Mouse (Mus musculus): ENCODE measurements at regions not wholly inside any gene's neighbourhood (a gene's known extent, or its start where the extent isn't known, plus 50 kb on each side); places are given as distances from the start of the nearest gene placed in this dataset.

DNA sequence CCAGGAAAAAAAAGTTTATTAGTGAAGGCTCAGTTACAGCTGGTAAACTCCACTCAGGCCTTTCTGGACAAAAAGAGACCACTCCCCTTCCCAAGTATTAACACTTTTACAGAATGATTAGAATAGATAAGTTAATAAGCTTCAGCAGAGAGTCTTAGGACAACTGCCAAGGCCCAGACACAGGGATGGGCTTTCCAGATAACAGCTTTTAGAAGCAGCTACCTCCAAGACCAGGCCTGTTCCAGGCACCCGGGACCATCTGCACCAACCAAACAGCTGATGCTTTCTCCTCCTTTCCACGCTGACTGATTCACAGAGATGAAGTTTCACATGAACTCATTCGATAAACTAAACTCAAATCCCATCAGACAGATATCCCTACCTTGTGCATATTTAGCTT lies 50.2 kb upstream of the Otogl start:
- H3K27me3 ChIP-seq (ENCODE audit: control insufficient read depth, insufficient read depth, low read length) = no peaks in the 10 kb centered on the region
- TF ChIP-seq CTCF (IDR thresholded peaks at IDR 0.05; ENCODE audit: control insufficient read depth, insufficient read depth, insufficient replicate concordance, low read depth, low read length) (no peak), POLR2A (IDR thresholded peaks at IDR 0.05; ENCODE audit: control insufficient read depth, low read depth, low read length) (no peak)
- H3K36me3 ChIP-seq (ENCODE audit: control insufficient read depth, insufficient read depth, low read length) = no peaks in the 10 kb centered on the region
- no peaks in the 10 kb centered on the region for H3K4me1 ChIP-seq (ENCODE audit: control insufficient read depth, insufficient read depth, low read length)
- H3K4me3 ChIP-seq (ENCODE audit: control insufficient read depth, low read depth, low read length) = no peak overlapping the region
- no peak overlapping the region for H3K27ac ChIP-seq (ENCODE audit: control insufficient read depth, insufficient read depth, low read depth, low read length)
